Mouse (Mus musculus) cerebellum, adult 18-20 months (tissue): ENCODE data around the gene Inafm1.
"Not testable (repeated sequence)": the region's sequence is repeated elsewhere in the genome, so short reads cannot be mapped to it uniquely, and the experiment has no call there.

Experiments used
- DNase-seq, 2 experiments: peaks; one replicate each; pipeline ENCODE4 v3.0.0; 2021

Inafm1 gene

GRCm38 (mm10) chr7:16261097-16261496, 12.3 kb downstream of the Inafm1 start:
- no peak for DNase-seq

GRCm38 (mm10) chr7:16259110-16259590, 14.3 kb downstream of the Inafm1 start, which contains the start of gene C5ar1:
TSS of gene C5ar1 (minus strand) at chr7:16259540.
- DNase-seq = no peak

GRCm38 (mm10) chr7:16257830-16258229, 15.6 kb downstream of the Inafm1 start:
- no peak for DNase-seq

- not testable (repeated sequence) for DNase-seq
Measured at GRCm38 (mm10) chr7:16255963-16256362, 17.5 kb downstream of the Inafm1 start.

- no peak for DNase-seq
Measured at GRCm38 (mm10) chr7:16254195-16254594, 19.2 kb downstream of the Inafm1 start.

- DNase-seq = no peak
Measured at GRCm38 (mm10) chr7:16250687-16251086, 22.7 kb downstream of the Inafm1 start.

GRCm38 (mm10) chr7:16245958-16246357, 27.5 kb downstream of the Inafm1 start:
- no peak for DNase-seq

GRCm38 (mm10) chr7:16244067-16244466, 29.4 kb downstream of the Inafm1 start, which contains the start of gene C5ar2:
TSS of gene C5ar2 (minus strand) at chr7:16244154.
- DNase-seq = no peak

GRCm38 (mm10) chr7:16242198-16242597, 31.2 kb downstream of the Inafm1 start:
- DNase-seq = no peak

- DNase-seq = no peak
Measured at GRCm38 (mm10) chr7:16241787-16242186, 31.6 kb downstream of the Inafm1 start.

GRCm38 (mm10) chr7:16240978-16241303, 32.5 kb downstream of the Inafm1 start:
- DNase-seq = no peak

- DNase-seq = no peak
Measured at GRCm38 (mm10) chr7:16240281-16240977, 33.0 kb downstream of the Inafm1 start.

- DNase-seq = peak; percentile 64 to 80
Measured at GRCm38 (mm10) chr7:16239554-16239997, 33.8 kb downstream of the Inafm1 start.

GRCm38 (mm10) chr7:16229869-16230268, 43.5 kb downstream of the Inafm1 start:
- no peak for DNase-seq
